Mouse (Mus musculus) MEL (cell line): ENCODE measurements at regions not wholly inside any gene's neighbourhood (a gene's known extent, or its start where the extent isn't known, plus 50 kb on each side); places are given as distances from the start of the nearest gene placed in this dataset.

ENCODE experiments used
- DNase-seq: peaks from one replicate; pipeline ENCODE4 v3.0.0; 2011; ENCODE audit warnings: low read depth, low spot score
- H3K27ac ChIP-seq: 2 replicates; pipeline ENCODE4 v1.5.1; 2012; ENCODE audit warnings: low read depth, mild to moderate bottlenecking, control low read depth, low read length, moderate library complexity; ENCODE audit not compliant: control insufficient read depth
- H3K27me3 ChIP-seq, 2 experiments: fragments of 150-350 bp in 1 of 2; sonication (generic) in 1 of 2; 2 replicates each; pipeline ENCODE4 v1.6.1; 2012; ENCODE audit warnings: low read length in 2 of 2, mild to moderate bottlenecking in 2 of 2, improper control_type of control experiment in 1 of 2, moderate library complexity in 1 of 2; ENCODE audit not compliant: insufficient read depth in 2 of 2, control insufficient read depth in 1 of 2
- H3K36me3 ChIP-seq, 2 experiments: 2 replicates each; pipeline ENCODE4 v1.6.1; 2012 to 2014; ENCODE audit warnings: low read length in 2 of 2, improper control_type of control experiment in 1 of 2, inconsistent platforms in 1 of 2, mild to moderate bottlenecking in 1 of 2; ENCODE audit not compliant: insufficient read depth in 2 of 2, control insufficient read depth in 1 of 2
- H3K4me1 ChIP-seq, 2 experiments: fragments of 150-350 bp in 1 of 2; sonication (generic) in 1 of 2; 2 replicates each; pipeline ENCODE4 v1.6.1; 2012; ENCODE audit warnings: low read length in 2 of 2, improper control_type of control experiment in 1 of 2, mild to moderate bottlenecking in 1 of 2; ENCODE audit not compliant: insufficient read depth in 2 of 2, control insufficient read depth in 1 of 2
- H3K4me3 ChIP-seq, 2 experiments: fragments of 150-350 bp in 1 of 2; sonication (generic) in 1 of 2; 2 replicates each; pipeline ENCODE4 v1.5.1; 2012; ENCODE audit warnings: low read depth in 2 of 2, low read length in 2 of 2, mild to moderate bottlenecking in 2 of 2, moderate library complexity in 2 of 2, control low read depth in 1 of 2, improper control_type of control experiment in 1 of 2; ENCODE audit not compliant: control insufficient read depth in 1 of 2, insufficient read depth in 1 of 2
- H3K79me2 ChIP-seq: 2 replicates; pipeline ENCODE4 v1.6.1; 2012; ENCODE audit warnings: mild to moderate bottlenecking, low read length, moderate library complexity; ENCODE audit not compliant: control insufficient read depth, poor library complexity, insufficient read depth
- H3K9ac ChIP-seq: 2 replicates; pipeline ENCODE4 v1.6.1; 2012; ENCODE audit warnings: low read depth, mild to moderate bottlenecking, control low read depth, low read length, moderate library complexity; ENCODE audit not compliant: control insufficient read depth, poor library complexity, severe bottlenecking
- H3K9me3 ChIP-seq: fragments of 150-350 bp; sonication (generic); replicated peaks from 2 replicates; pipeline ENCODE4 v1.6.1; 2012; ENCODE audit warnings: mild to moderate bottlenecking, low read length, improper control_type of control experiment, moderate library complexity; ENCODE audit not compliant: insufficient read depth
- CHD1 ChIP-seq: IDR thresholded peaks from 2 replicates; pipeline ENCODE4 v1.6.1; 2012; ENCODE audit warnings: low read depth, mild to moderate bottlenecking, inconsistent platforms, low read length, improper control_type of control experiment
- CHD2 ChIP-seq: IDR thresholded peaks from 2 replicates; pipeline ENCODE4 v1.6.1; 2011; ENCODE audit warnings: low read length, improper control_type of control experiment
- E2F4 ChIP-seq: IDR thresholded peaks from 2 replicates; pipeline ENCODE4 v1.6.1; 2011; ENCODE audit warnings: low read depth, low read length, improper control_type of control experiment, borderline replicate concordance
- ELF1 ChIP-seq: IDR thresholded peaks from 2 replicates; pipeline ENCODE4 v1.6.1; 2014; ENCODE audit warnings: low read depth, mild to moderate bottlenecking, inconsistent platforms, low read length, improper control_type of control experiment, moderate library complexity
- HCFC1 ChIP-seq: IDR thresholded peaks from 2 replicates; pipeline ENCODE4 v1.6.1; 2012; ENCODE audit warnings: low read depth, mild to moderate bottlenecking, inconsistent platforms, low read length, improper control_type of control experiment, moderate library complexity
- JUND ChIP-seq: IDR thresholded peaks from 2 replicates; pipeline ENCODE4 v1.6.1; 2011; ENCODE audit warnings: low read depth, mild to moderate bottlenecking, improper control_type of control experiment, low read length
- KAT2A ChIP-seq: conservative IDR thresholded peaks from 2 replicates; pipeline ENCODE4 v1.6.1; 2012; ENCODE audit warnings: low read depth, low read length, improper control_type of control experiment, inconsistent platforms
- MAFK ChIP-seq: IDR thresholded peaks from 2 replicates; pipeline ENCODE4 v1.6.1; 2011; ENCODE audit warnings: low read depth, mild to moderate bottlenecking, low read length, improper control_type of control experiment, borderline replicate concordance
- MAZ ChIP-seq: IDR thresholded peaks from 2 replicates; pipeline ENCODE4 v1.6.1; 2012; ENCODE audit warnings: low read depth, mild to moderate bottlenecking, inconsistent platforms, low read length, improper control_type of control experiment
- MXI1 ChIP-seq: IDR thresholded peaks from 2 replicates; pipeline ENCODE4 v1.6.1; 2011; ENCODE audit warnings: mild to moderate bottlenecking, low read depth, low read length, improper control_type of control experiment
- MYB ChIP-seq: IDR thresholded peaks from 2 replicates; pipeline ENCODE4 v1.6.1; 2011; ENCODE audit warnings: mild to moderate bottlenecking, low read depth, low read length, improper control_type of control experiment
- NRF1 ChIP-seq: IDR thresholded peaks from 2 replicates; pipeline ENCODE4 v1.6.1; 2014; ENCODE audit warnings: low read depth, mild to moderate bottlenecking, inconsistent platforms, low read length, improper control_type of control experiment, moderate library complexity; ENCODE audit not compliant: poor library complexity, insufficient read depth, severe bottlenecking
- POLR2AphosphoS5 ChIP-seq: IDR thresholded peaks from 2 replicates; pipeline ENCODE4 v1.6.1; 2012; ENCODE audit warnings: low read depth, borderline replicate concordance, mild to moderate bottlenecking, inconsistent platforms, low read length, moderate library complexity, mixed read lengths
- RAD21 ChIP-seq: IDR thresholded peaks from 2 replicates; pipeline ENCODE4 v1.6.1; 2011; ENCODE audit warnings: mild to moderate bottlenecking, low read depth, low read length, improper control_type of control experiment
- SIN3A ChIP-seq: IDR thresholded peaks from 2 replicates; pipeline ENCODE4 v1.6.1; 2012; ENCODE audit warnings: low read length, improper control_type of control experiment, inconsistent platforms
- SMC3 ChIP-seq: IDR thresholded peaks from 2 replicates; pipeline ENCODE4 v1.6.1; 2011; ENCODE audit warnings: low read depth, low read length, improper control_type of control experiment
- TAL1 ChIP-seq: IDR thresholded peaks from 2 replicates; pipeline ENCODE4 v1.6.1; 2012; ENCODE audit warnings: mild to moderate bottlenecking, inconsistent platforms, low read length, moderate library complexity, mixed read lengths
- ZKSCAN1 ChIP-seq: IDR thresholded peaks from 2 replicates; pipeline ENCODE4 v1.6.1; 2012; ENCODE audit warnings: low read depth, mild to moderate bottlenecking, inconsistent platforms, low read length, improper control_type of control experiment, moderate library complexity
- ZMIZ1 ChIP-seq: IDR thresholded peaks from 2 replicates; pipeline ENCODE4 v1.6.1; 2012; ENCODE audit warnings: low read depth, mild to moderate bottlenecking, inconsistent platforms, low read length, improper control_type of control experiment, moderate library complexity
- ZNF384 ChIP-seq: IDR thresholded peaks from 2 replicates; pipeline ENCODE4 v1.6.1; 2012; ENCODE audit warnings: low read depth, mild to moderate bottlenecking, inconsistent platforms, low read length, improper control_type of control experiment

DNA sequence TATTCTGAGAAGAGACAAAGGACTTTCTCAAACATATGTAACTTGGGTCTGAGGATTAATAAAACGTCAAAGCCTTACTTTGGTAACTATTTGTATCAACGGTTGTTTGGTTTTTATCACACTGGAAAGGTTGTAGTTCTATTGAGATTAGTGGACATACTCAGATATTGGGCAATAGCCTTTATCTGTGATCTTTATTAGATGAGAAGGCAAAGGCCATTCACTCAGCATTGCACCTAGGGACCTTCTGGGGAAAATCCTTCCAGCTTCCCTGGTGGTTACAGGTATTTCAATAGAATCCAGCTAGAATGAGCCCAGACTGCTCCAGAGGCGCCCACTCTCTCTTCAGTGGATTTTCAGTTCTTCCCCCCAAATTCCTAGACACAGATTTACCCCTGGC, 89.6 kb upstream of the Ednrb start:
- H3K4me1 ChIP-seq, result no peaks in the 10 kb centered on the region
- TF ChIP-seq JUND (no peak), TAL1 (no peak), ZKSCAN1 (no peak), CHD1 (no peak), RAD21 (no peak), MAFK (no peak), CHD2 (no peak), ELF1 (no peak), MYB (no peak), SMC3 (no peak), POLR2AphosphoS5 (no peak), ZNF384 (no peak), E2F4 (no peak), NRF1 (no peak)
- TF ChIP-seq, all 39 proteins: peak for 0
- no peak overlapping the region for H3K4me3 ChIP-seq
- H3K9me3 ChIP-seq, result no peaks in the 10 kb centered on the region
- no peak for DNase-seq
- no peak overlapping the region for H3K9ac ChIP-seq
- no peaks in the 10 kb centered on the region for H3K79me2 ChIP-seq
- no peak overlapping the region for H3K27ac ChIP-seq
- no peaks in the 10 kb centered on the region for H3K27me3 ChIP-seq
- H3K36me3 ChIP-seq, result no peaks in the 10 kb centered on the region

- TF ChIP-seq MAZ (no peak), MXI1 (no peak), ZMIZ1 (no peak), SIN3A (no peak), HCFC1 (no peak), KAT2A (no peak), RAD21 (no peak)
- H3K9me3 ChIP-seq, result no peaks in the 10 kb centered on the region
- H3K27ac ChIP-seq, result no peak overlapping the region
- no peak overlapping the region for H3K4me3 ChIP-seq
- no peaks in the 10 kb centered on the region for H3K4me1 ChIP-seq
- H3K9ac ChIP-seq, result no peak overlapping the region
- DNase-seq, result no peak
- H3K36me3 ChIP-seq, result no peaks in the 10 kb centered on the region
- no peaks in the 10 kb centered on the region for H3K79me2 ChIP-seq
- no peaks in the 10 kb centered on the region for H3K27me3 ChIP-seq
Observed at GRCm38 (mm10) chr14:103932170-103932569, 88.0 kb upstream of the Ednrb start.
